Mouse (Mus musculus): ENCODE measurements around the gene Lima1.

- TF ChIP-seq POLR2A (IDR thresholded peaks at IDR 0.05; ENCODE audit: borderline replicate concordance, insufficient read depth, low read length) (no peak), CTCF (IDR thresholded peaks at IDR 0.05; ENCODE audit: borderline replicate concordance, insufficient read depth, low read depth, low read length) (no peak)
Observed at GRCm38 (mm10) chr15:99872543-99872942, 2.7 kb downstream of the Lima1 start.
